12 mouse cellular contexts compared by ENCODE assay signal in genomic region chr1:54867226-54867625, GRCm38 (mm10). TPM values are rescaled to one million over a fixed set of nuclear protein-coding genes. Genes with fewer than 3 reads are reported as not detected.
DNase-seq lines count a peak whose midpoint lies in the region; ATAC-seq and TF ChIP-seq lines count a peak whose summit lies in the region.
"Had no signal": no experiment of that assay in that cellular context is flagged by ENCODE, and none has a peak within 500 bp of the region (broad histone marks: within the 10 kb centered on the region; RNA-seq: fewer than 3 reads in every experiment).

No protein-coding gene starts in this region.

- no peak for DNase-seq in heart, postnatal 36 days
- no peak for DNase-seq in liver, postnatal 0 days
- DNase-seq in left cerebral cortex, adult 8-10 months (ENCODE audit: low spot score in 2 of 2) = no peak
- DNase-seq: cerebellum, adult 11-12 months; retina, postnatal 1 day had no signal

- no peak for ATAC-seq in heart, embryonic 12.5 days (ENCODE audit: insufficient number of reproducible peaks, low FRiP score)
- no peak for ATAC-seq in liver, embryonic 12.5 days
- ATAC-seq in liver, postnatal 0 days = no peak
- ATAC-seq in embryonic facial prominence, embryonic 13.5 days (ENCODE audit: insufficient number of reproducible peaks, insufficient read depth, low FRiP score, low TSS enrichment, low read depth) = no peak
- no peak for ATAC-seq in limb, embryonic 12.5 days (ENCODE audit: insufficient number of reproducible peaks, insufficient read depth, low FRiP score, low TSS enrichment, low read depth)
- ATAC-seq in megakaryocyte-erythroid progenitor cell, adult 5-6 weeks (replicated peaks; ENCODE audit: low FRiP score, low TSS enrichment, poor library complexity, severe bottlenecking) = no peak
- ATAC-seq: intestine, embryonic 16.5 days had no signal

- 43% methylated on average over 4 of the region's 4 CpGs for whole genome bisulfite sequencing in heart, embryonic 12.5 days
- 58% methylated on average over 4 of the region's 4 CpGs for WGBS in liver, embryonic 12.5 days (ENCODE audit: insufficient replicate concordance)
- 43% methylated on average over 4 of the region's 4 CpGs for WGBS in liver, postnatal 0 days (ENCODE audit: insufficient replicate concordance)
- WGBS in embryonic facial prominence, embryonic 13.5 days = 31% methylated on average over 4 of the region's 4 CpGs
- WGBS in limb, embryonic 12.5 days = 65% methylated on average over 4 of the region's 4 CpGs

- intact Hi-C loops in heart, postnatal 36 days (cut with DNase I) = loop anchor here (5.0 kb wide), 1 partner anchor 35 kb away; no protein-coding TSS in a partner anchor

- H3K27me3 ChIP-seq in heart, embryonic 12.5 days (replicated peaks) = no peaks in the 10 kb centered on the region
- no peaks in the 10 kb centered on the region for H3K27me3 ChIP-seq in liver, embryonic 12.5 days (replicated peaks)
- H3K27me3 ChIP-seq in liver, postnatal 0 days (ENCODE audit: insufficient read depth, low read length) = no peaks in the 10 kb centered on the region
- no peaks in the 10 kb centered on the region for H3K27me3 ChIP-seq in embryonic facial prominence, embryonic 13.5 days
- H3K27me3 ChIP-seq in limb, embryonic 12.5 days = no peaks in the 10 kb centered on the region
- H3K27me3 ChIP-seq: CH12.LX had no signal

- TF ChIP-seq CTCF in liver, postnatal 0 days (IDR thresholded peaks at IDR 0.05; ENCODE audit: low read depth) = no peak

- H3K4me3 ChIP-seq in heart, embryonic 12.5 days = no peak overlapping the region
- no peak overlapping the region for H3K4me3 ChIP-seq in liver, embryonic 12.5 days
- H3K4me3 ChIP-seq in liver, postnatal 0 days (ENCODE audit: low read depth, low read length) = no peak overlapping the region
- H3K4me3 ChIP-seq in embryonic facial prominence, embryonic 13.5 days = no peak overlapping the region
- H3K4me3 ChIP-seq in limb, embryonic 12.5 days (replicated peaks) = no peak overlapping the region

- no peak overlapping the region for H3K9ac ChIP-seq in heart, embryonic 12.5 days
- H3K9ac ChIP-seq in liver, embryonic 12.5 days = no peak overlapping the region
- no peak overlapping the region for H3K9ac ChIP-seq in liver, postnatal 0 days (replicated peaks)
- H3K9ac ChIP-seq in embryonic facial prominence, embryonic 13.5 days = no peak overlapping the region
- no peak overlapping the region for H3K9ac ChIP-seq in limb, embryonic 12.5 days (replicated peaks)

- TF ChIP-seq EP300 in liver, postnatal 0 days (IDR thresholded peaks at IDR 0.05; ENCODE audit: low read depth) = no peak

- peak overlapping the region; percentile 14; the same call in 1 of the 2 replicates for H3K4me2 ChIP-seq in heart, embryonic 12.5 days
- no peak overlapping the region for H3K4me2 ChIP-seq in liver, embryonic 12.5 days
- H3K4me2 ChIP-seq in liver, postnatal 0 days (ENCODE audit: low read depth, low read length) = no peak overlapping the region
- 0 out of 2 replicates have a peak overlapping the region, but pooled peaks have one; percentile 10 for H3K4me2 ChIP-seq in embryonic facial prominence, embryonic 13.5 days
- no peak overlapping the region for H3K4me2 ChIP-seq in limb, embryonic 12.5 days

- H3K9me3 ChIP-seq in heart, embryonic 12.5 days (replicated peaks) = no peaks in the 10 kb centered on the region
- no peaks in the 10 kb centered on the region for H3K9me3 ChIP-seq in liver, embryonic 12.5 days (replicated peaks)
- H3K9me3 ChIP-seq in liver, postnatal 0 days (ENCODE audit: low read length) = no peaks in the 10 kb centered on the region
- no peaks in the 10 kb centered on the region for H3K9me3 ChIP-seq in embryonic facial prominence, embryonic 13.5 days
- no peaks in the 10 kb centered on the region for H3K9me3 ChIP-seq in limb, embryonic 12.5 days

- H3K36me3 ChIP-seq in heart, embryonic 12.5 days = no peaks in the 10 kb centered on the region
- H3K36me3 ChIP-seq in liver, embryonic 12.5 days = no peaks in the 10 kb centered on the region
- H3K36me3 ChIP-seq in liver, postnatal 0 days (replicated peaks; ENCODE audit: insufficient read depth, low read length) = no peaks in the 10 kb centered on the region
- H3K36me3 ChIP-seq in embryonic facial prominence, embryonic 13.5 days = no peaks in the 10 kb centered on the region
- no peaks in the 10 kb centered on the region for H3K36me3 ChIP-seq in limb, embryonic 12.5 days

- peak overlapping the region; percentile 49 for H3K27ac ChIP-seq in heart, embryonic 12.5 days (ENCODE audit: poor library complexity, severe bottlenecking)
- H3K27ac ChIP-seq in liver, embryonic 12.5 days = 0 out of 2 replicates have a peak overlapping the region, but pooled peaks have one; percentile 34
- H3K27ac ChIP-seq in liver, postnatal 0 days (ENCODE audit: low read depth) = no peak overlapping the region
- peak overlapping the region; percentile 67 for H3K27ac ChIP-seq in embryonic facial prominence, embryonic 13.5 days
- peak overlapping the region; percentile 79 for H3K27ac ChIP-seq in limb, embryonic 12.5 days

- H3K4me1 ChIP-seq in heart, embryonic 12.5 days (replicated peaks) = peaks cover 32% of the 10 kb centered on the region
- H3K4me1 ChIP-seq in liver, embryonic 12.5 days = peaks cover 52% of the 10 kb centered on the region
- peaks cover 31% of the 10 kb centered on the region for H3K4me1 ChIP-seq in liver, postnatal 0 days (ENCODE audit: insufficient read depth)
- peaks cover 40% of the 10 kb centered on the region for H3K4me1 ChIP-seq in embryonic facial prominence, embryonic 13.5 days
- H3K4me1 ChIP-seq in limb, embryonic 12.5 days (replicated peaks) = peaks cover 43% of the 10 kb centered on the region

RNA-seq across cellular contexts. Expression of gene Ankrd44, which starts 59.0 kb away (rescaled TPM):
- polyA plus RNA-seq in heart, embryonic 12.5 days (2016; fragmentation: Nextera tagmentation; extraction: Ambion mirVana) = 11.0 and 11.7 TPM in 2 replicates
- 10 to 100 TPM; 13.2 to 15.7 TPM for total RNA-seq in heart, postnatal 36 days (2021)
- 4.5 and 6.1 TPM in 2 replicates for polyA plus RNA-seq in liver, embryonic 12.5 days (2016; fragmentation: Nextera tagmentation; extraction: Ambion mirVana)
- 4.0 and 4.7 TPM in 2 replicates for polyA plus RNA-seq in liver, postnatal 0 days (2015; fragmentation: Nextera tagmentation; extraction: Ambion mirVana)
- 25.8 and 36.7 TPM in 2 replicates for polyA plus RNA-seq in embryonic facial prominence, embryonic 13.5 days (2015; fragmentation: Nextera tagmentation; extraction: Ambion mirVana)
- 21.6 and 22.2 TPM in 2 replicates for polyA plus RNA-seq in limb, embryonic 12.5 days (2016; fragmentation: Nextera tagmentation; extraction: Ambion mirVana)
- total RNA-seq in megakaryocyte-erythroid progenitor cell, adult 5-6 weeks (2014; fragmentation: Nextera tagmentation) = 19.2 and 23.8 TPM in 2 replicates
- 12.5 and 17.5 TPM in 2 replicates for total RNA-seq in megakaryocyte-erythroid progenitor cell, adult 5-6 weeks (2017)
- 10 to 100 TPM; 19.2 to 26.4 (median 23.9) TPM for total RNA-seq in left cerebral cortex, adult 8-10 months (2022)

Comparison
In these comparisons a context has a peak if more than half of its experiments do, and no peak if none do; other contexts are left out.
1. H3K4me2 ChIP-seq: peak in heart, embryonic 12.5 days (single experiment) and embryonic facial prominence, embryonic 13.5 days (single experiment); none in liver, embryonic 12.5 days (single experiment), liver, postnatal 0 days (single experiment) and limb, embryonic 12.5 days (single experiment).